Mouse (Mus musculus): ENCODE data around the gene Fgfr2.
"Not testable (repeated sequence)": the region's sequence is repeated elsewhere in the genome, so short reads cannot be mapped to it uniquely, and the experiment has no call there.

The Fgfr2 gene

GRCm38 (mm10) chr7:132458493-132458892, 664.7 kb downstream of the Fgfr2 start:
- DNase-seq (ENCODE audit: low spot score in 2 of 2), result no peak

GRCm38 (mm10) chr7:132455071-132455720, 668.0 kb downstream of the Fgfr2 start:
- no peak for DNase-seq (ENCODE audit: low spot score in 2 of 2)

- no peak for DNase-seq (ENCODE audit: low spot score in 2 of 2)
Observed at GRCm38 (mm10) chr7:132449891-132450735, 673.0 kb downstream of the Fgfr2 start.

- DNase-seq (ENCODE audit: low spot score in 2 of 2), result no peak
Observed at GRCm38 (mm10) chr7:132448511-132449154, 674.5 kb downstream of the Fgfr2 start.

DNA sequence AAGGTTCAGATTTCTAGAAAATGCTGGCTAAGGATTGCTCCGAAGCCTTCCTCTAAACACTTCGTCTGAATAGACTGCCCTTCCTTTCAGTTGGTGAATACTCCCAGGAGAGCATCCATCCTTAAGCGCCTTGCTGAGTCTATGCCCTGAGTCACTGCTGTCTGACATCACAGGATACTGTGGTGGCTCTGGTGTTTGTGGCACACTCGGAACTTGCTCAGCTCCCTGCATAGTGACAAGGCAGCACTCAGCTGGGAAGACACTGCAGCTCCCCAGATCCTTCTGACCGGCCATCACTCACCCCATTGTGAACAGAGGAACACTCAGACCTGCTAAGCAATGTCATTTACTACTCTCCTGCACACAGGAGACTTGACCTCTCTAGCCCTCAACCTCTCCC, 675.6 kb downstream of the Fgfr2 start:
- no peak for DNase-seq (ENCODE audit: low spot score in 2 of 2)

GRCm38 (mm10) chr7:132446841-132447240, 676.3 kb downstream of the Fgfr2 start:
- DNase-seq (ENCODE audit: low spot score in 2 of 2), result no peak

- no peak for DNase-seq (ENCODE audit: low spot score in 2 of 2)
Observed at GRCm38 (mm10) chr7:132444221-132444620, 678.9 kb downstream of the Fgfr2 start.

GRCm38 (mm10) chr7:132443769-132444168, 679.4 kb downstream of the Fgfr2 start:
- DNase-seq (ENCODE audit: low spot score in 2 of 2), result no peak

GRCm38 (mm10) chr7:132443134-132443533, 680.0 kb downstream of the Fgfr2 start:
- DNase-seq (ENCODE audit: low spot score in 2 of 2), result no peak

GRCm38 (mm10) chr7:132442133-132442763, 680.9 kb downstream of the Fgfr2 start:
- not testable (repeated sequence) for DNase-seq (ENCODE audit: low spot score in 2 of 2)

- no peak for DNase-seq (ENCODE audit: low spot score in 2 of 2)
Observed at GRCm38 (mm10) chr7:132439916-132440315, 683.2 kb downstream of the Fgfr2 start.

GRCm38 (mm10) chr7:132438060-132438459, 685.1 kb downstream of the Fgfr2 start:
- DNase-seq (ENCODE audit: low spot score in 2 of 2), result peak in 1 of 2 experiments; percentile 2

DNA sequence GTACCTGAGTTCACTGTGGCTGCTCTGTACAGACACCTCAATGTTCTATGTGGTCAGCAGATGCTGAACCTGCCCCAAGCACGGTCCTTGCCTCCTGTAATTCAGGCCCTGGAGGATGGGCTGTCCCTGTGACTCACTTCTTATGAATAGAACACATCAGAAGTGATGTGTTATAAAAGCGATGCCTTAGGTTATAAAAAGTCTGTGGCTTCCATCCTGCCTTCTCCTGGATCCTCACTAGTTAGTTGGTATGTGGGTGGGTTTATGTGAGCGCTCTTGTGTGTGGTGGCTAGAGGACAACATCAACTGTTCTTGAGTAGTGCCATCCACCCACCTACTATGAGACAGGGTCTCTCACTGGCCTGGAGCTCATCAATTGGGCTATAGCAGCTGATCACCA, 685.7 kb downstream of the Fgfr2 start:
- DNase-seq (ENCODE audit: low spot score in 2 of 2), result no peak

DNA sequence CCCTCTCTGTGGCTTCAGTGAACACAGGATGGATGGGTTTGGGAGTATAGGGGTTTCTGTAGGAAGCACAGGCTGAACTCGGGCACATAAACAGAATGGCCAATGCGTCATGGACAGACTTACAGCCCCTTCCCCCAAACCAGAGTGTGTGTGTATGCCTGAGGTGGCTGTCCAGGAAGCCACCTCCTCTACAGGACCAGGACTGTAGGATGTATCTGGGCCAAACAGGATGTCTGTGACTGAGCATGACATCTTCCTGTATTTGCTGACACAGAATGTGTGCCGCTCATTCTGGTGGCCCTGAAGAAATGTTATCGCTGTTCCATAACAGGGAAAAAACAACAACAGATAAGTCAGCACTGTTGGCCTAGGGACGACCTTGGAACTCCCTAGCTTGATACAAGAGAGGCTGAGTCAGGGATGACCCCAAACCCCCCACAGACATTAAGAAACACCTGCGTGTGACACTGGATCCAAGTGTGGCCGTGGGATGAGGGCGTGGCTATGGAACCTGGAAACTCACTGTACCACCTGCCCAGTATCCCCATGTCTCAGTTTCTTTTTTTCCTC, 687.6 kb downstream of the Fgfr2 start:
- DNase-seq (ENCODE audit: low spot score in 2 of 2), result no peak

DNA sequence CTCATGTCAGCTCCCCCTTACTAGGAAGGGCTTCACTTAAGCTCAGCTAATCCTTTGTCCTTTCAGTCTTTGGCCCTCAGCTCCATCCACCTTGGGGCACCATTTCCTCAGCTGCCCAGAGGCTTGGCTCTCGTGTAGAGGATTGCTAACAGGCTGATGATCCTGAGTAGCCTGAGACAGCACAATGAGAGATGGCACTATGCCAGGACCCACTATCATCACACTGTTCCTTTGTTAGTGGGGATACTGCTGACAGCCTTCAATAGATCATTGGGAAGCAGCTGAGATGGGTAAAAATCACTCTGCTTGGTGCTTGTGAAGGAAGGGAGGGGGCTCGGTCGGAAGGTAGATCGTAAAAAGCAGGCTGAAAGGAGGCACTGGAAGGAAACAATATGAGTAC, 693.8 kb downstream of the Fgfr2 start:
- DNase-seq (ENCODE audit: low spot score in 2 of 2), result no peak

DNA sequence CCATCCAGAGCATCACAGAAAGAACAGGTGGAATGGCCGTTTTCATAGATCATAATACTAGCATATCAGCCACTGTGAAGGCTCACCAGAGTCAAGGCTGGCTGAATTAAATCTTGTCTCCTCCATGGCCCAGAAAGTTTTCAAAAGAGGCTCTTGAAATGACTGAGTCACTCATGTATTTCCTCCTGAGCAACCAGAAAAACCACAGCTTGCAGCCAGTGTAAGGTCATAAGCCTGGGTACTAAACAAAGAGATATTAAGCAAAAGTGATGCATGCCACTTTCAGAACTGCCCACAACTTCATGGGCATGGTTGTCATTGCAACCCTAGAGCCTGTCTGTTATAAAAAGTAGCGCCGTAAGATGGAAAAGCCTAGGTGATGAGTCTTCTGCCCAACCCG, 694.8 kb downstream of the Fgfr2 start:
- DNase-seq (ENCODE audit: low spot score in 2 of 2), result peak in 1 of 2 experiments; percentile 4

GRCm38 (mm10) chr7:132426069-132426468, 697.1 kb downstream of the Fgfr2 start:
- no peak for DNase-seq (ENCODE audit: low spot score in 2 of 2)

DNA sequence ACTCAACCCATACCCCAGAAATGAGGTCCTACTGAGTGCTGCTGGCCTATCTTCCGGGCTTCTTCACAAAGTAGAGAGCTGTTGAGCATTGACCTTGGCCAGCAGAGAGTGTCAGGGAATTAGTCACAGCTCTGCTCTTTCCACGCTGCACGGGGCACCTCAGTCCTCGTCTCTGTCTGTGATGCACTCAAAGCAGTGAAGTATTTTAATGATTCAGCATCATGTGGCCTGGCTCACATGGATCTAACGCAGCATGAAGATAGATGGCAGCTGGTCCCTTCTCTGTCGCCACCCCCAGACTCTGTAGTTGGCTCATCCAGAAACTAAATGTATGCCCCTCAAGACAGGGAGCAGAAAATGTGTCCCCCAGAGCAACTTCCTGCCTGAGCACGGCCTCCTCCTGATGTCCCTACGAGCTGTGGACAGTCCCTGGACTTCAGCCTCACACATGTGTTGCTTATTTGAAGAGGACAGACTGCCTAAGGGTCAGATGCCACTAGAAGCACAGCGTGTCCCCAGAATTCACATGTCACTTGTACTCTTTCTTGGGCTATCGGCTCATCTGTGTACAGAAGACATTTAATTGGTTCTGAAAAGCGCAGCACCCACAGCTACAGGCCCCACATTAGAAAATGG, 697.7 kb downstream of the Fgfr2 start:
- DNase-seq (ENCODE audit: low spot score in 2 of 2), result no peak

DNA sequence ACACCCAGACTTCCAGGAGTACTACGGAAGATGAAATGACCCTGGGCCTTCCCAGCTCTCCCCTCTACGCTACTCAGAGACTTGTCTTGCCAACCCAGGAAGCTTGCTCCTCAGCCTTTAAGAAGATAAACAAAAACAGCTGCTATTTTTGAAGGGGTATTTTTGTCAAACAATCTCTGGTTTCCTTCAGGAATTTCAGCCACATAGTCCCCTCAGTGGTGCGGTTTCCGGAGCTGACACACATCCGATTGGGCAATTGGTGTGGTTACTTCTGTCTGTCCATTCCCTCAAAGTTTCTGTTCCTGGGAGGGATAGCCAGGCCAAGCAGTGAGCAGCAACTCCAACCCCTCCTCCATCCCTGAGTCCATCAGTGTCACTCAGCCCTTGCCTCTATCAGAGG, 699.6 kb downstream of the Fgfr2 start:
- no peak for DNase-seq (ENCODE audit: low spot score in 2 of 2)

GRCm38 (mm10) chr7:132419378-132420255, 703.5 kb downstream of the Fgfr2 start:
- DNase-seq (ENCODE audit: low spot score in 2 of 2), result no peak
